Mouse (Mus musculus): ENCODE measurements around the gene Kcna5. TPM values are rescaled to one million over a fixed set of nuclear protein-coding genes. Genes with fewer than 3 reads are reported as not detected.

Kcna5 gene
- polyA plus RNA-seq, 1 experiment from 2014 or later: 3.1 TPM

DNA sequence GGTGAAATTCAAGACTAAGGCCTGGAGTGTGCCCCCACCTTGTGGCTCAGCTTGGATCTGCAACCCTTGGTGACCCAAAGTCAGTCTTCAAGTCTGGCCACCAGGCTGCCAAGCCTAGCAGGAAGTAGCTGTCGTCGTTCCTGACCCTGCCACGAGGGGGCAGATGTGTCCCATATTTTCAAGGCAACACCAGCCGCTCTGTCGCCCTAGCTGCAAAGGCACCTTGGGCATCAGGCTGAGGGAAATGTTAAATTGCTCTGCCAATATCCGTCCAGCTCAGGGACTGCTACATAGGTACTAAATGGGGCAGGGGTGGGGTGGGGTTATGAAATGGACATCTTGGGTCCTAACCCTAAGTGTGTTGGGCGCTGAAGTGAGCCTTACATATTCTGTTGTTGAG lies 28.7 kb upstream of the Kcna5 start:
- H3K36me3 ChIP-seq: no peaks in the 10 kb centered on the region
- H3K9ac ChIP-seq: no peak overlapping the region
- H3K9me3 ChIP-seq: no peaks in the 10 kb centered on the region
- no peak for ATAC-seq (ENCODE audit: borderline replicate concordance, extremely low read depth, low FRiP score, low TSS enrichment)
- no peak overlapping the region for H3K4me2 ChIP-seq
- no peaks in the 10 kb centered on the region; the same call in 1 of the 2 replicates for H3K4me1 ChIP-seq
- no peaks in the 10 kb centered on the region for H3K27me3 ChIP-seq
- no peak overlapping the region for H3K4me3 ChIP-seq
- H3K27ac ChIP-seq: no peak overlapping the region
- WGBS: 16% methylated on average over 7 of the region's 7 CpGs

DNA sequence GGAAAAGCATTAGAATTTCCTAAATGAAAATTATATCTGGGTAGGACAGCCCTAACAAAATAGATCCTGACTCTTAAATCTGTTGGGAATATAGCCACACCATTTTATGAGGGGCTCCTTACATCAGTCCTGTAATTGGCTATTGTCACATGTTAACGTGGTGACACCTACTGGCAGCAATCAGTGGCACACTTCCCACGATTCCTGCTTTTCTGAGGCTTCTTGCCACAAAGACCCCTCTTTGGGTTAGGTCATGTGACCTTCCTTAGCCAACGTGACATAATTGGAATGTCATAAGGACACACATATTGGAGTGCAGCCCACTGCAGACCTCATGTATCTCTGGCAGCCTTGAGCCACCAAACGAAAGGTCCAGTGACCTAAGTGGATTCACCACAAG lies 26.5 kb upstream of the Kcna5 start:
- H3K4me1 ChIP-seq: no peaks in the 10 kb centered on the region; the same call in 1 of the 2 replicates
- no peaks in the 10 kb centered on the region for H3K27me3 ChIP-seq
- 18% methylated on average over 4 of the region's 4 CpGs for WGBS

DNA sequence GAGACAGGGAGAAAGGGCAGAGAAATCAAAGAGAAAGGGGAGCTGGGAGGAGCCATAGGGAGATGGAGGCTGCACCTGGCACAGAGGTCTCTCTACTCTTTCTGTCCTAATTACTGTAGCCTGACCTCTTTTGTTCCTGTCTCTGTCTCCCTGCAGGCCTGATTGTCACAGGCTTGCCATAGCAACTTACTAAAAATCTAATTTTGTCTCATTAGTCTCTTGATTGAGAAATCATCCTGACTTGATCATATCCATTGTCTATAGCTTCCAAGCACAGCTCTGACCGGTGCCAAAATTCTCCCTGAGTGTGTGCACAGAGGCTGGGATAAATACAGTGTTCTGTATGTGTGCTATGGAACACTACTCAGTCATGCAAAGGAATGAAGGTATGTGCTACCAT lies 25.5 kb upstream of the Kcna5 start:
- Histone ChIP-seq H3K4me3 (no peak overlapping the region), H3K27me3 (no peaks in the 10 kb centered on the region), H3K4me1 (no peaks in the 10 kb centered on the region; the same call in 1 of the 2 replicates), H3K9me3 (no peaks in the 10 kb centered on the region), H3K9ac (no peak overlapping the region), H3K36me3 (no peaks in the 10 kb centered on the region), H3K27ac (no peak overlapping the region), H3K4me2 (no peak overlapping the region)
- no peak for ATAC-seq (ENCODE audit: borderline replicate concordance, extremely low read depth, low FRiP score, low TSS enrichment)
- WGBS: 87% methylated on average over 1 of the region's 1 CpGs

More for the DNA sequence above, 26.5 kb upstream of the Kcna5 start:
- H3K4me2 ChIP-seq: no peak overlapping the region
- H3K9ac ChIP-seq: no peak overlapping the region
- no peaks in the 10 kb centered on the region for H3K36me3 ChIP-seq
- H3K4me3 ChIP-seq: no peak overlapping the region
- ATAC-seq (ENCODE audit: borderline replicate concordance, extremely low read depth, low FRiP score, low TSS enrichment): no peak
- no peaks in the 10 kb centered on the region for H3K9me3 ChIP-seq
- no peak overlapping the region for H3K27ac ChIP-seq

DNA sequence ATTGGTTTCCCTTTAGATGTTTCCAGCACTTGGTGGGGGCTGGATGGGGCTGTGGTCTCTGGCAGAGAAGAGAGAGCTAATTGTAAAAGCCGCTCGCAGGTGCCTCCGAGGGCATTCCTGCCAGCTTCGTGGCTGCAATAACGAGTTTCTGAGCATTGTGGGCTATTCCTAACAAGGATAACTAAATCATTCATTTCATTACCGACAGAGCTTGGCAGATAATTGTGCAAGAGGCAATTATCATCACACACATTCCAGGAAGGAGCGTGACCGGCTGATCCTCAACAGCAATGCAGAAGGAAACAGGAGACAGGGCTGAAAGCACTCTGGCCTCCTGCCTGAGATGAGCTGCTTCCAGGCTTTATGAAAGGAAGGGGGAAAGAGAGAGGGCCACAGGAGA lies 24.8 kb upstream of the Kcna5 start:
- Histone ChIP-seq H3K36me3 (no peaks in the 10 kb centered on the region), H3K4me1 (no peaks in the 10 kb centered on the region; the same call in 1 of the 2 replicates), H3K9ac (no peak overlapping the region), H3K27ac (no peak overlapping the region), H3K27me3 (no peaks in the 10 kb centered on the region), H3K4me2 (no peak overlapping the region), H3K9me3 (no peaks in the 10 kb centered on the region), H3K4me3 (no peak overlapping the region)
- no peak; the same call in 1 of the 2 replicates for ATAC-seq (ENCODE audit: borderline replicate concordance, extremely low read depth, low FRiP score, low TSS enrichment)
- 38% methylated on average over 8 of the region's 8 CpGs for WGBS

DNA sequence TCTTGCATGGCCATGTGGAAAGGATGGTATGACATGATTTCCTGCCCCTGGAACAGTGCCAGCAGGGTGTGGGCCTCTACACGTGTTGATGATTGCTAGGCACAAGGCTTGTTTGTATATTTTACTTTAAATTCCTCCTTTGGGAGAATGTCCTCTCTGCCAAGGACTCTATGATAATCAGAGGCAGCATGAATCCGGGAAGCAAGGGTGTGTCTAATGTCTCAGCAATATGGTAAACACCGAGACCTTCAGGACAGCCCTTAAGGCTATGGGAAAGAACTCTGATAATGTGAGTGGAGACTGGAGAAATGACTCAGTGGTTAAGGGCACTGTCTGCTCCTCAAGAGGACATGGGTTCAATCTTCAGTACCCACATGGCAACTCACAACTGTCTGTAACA lies 23.1 kb upstream of the Kcna5 start:
- Histone ChIP-seq H3K36me3 (no peaks in the 10 kb centered on the region), H3K27me3 (peaks cover 6% of the 10 kb centered on the region; the same call in 1 of the 2 replicates), H3K4me3 (no peak overlapping the region), H3K4me1 (no peaks in the 10 kb centered on the region; the same call in 1 of the 2 replicates), H3K27ac (no peak overlapping the region), H3K4me2 (no peak overlapping the region), H3K9ac (no peak overlapping the region), H3K9me3 (no peaks in the 10 kb centered on the region)
- WGBS: 42% methylated on average over 3 of the region's 3 CpGs
- ATAC-seq (ENCODE audit: borderline replicate concordance, extremely low read depth, low FRiP score, low TSS enrichment): no peak

DNA sequence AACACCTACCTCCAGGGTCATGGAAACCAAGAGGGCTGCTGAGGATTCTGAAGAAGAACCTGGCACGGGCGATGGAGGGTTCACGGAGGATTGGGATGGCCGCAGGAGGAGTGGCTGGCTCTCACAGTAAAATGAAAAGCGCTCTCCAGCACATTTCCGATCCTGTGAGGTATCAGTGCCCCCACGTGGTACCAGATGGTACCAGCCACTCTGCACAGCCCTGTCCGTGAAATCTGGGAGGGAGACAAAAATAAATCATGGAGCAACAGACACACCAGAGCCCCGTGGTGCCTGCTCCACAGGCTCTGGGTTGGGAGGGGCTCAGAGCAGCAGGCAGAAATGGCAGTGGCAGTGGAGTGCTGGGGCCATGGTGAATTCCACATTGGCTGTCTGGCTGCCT lies 18.6 kb upstream of the Kcna5 start:
- ATAC-seq (ENCODE audit: borderline replicate concordance, extremely low read depth, low FRiP score, low TSS enrichment): no peak
- no peak overlapping the region for H3K27ac ChIP-seq
- no peak overlapping the region for H3K9ac ChIP-seq
- no peak overlapping the region for H3K4me2 ChIP-seq
- H3K36me3 ChIP-seq: no peaks in the 10 kb centered on the region
- H3K4me1 ChIP-seq: no peaks in the 10 kb centered on the region
- H3K27me3 ChIP-seq: peaks cover 12% of the 10 kb centered on the region; the same call in 1 of the 2 replicates
- WGBS: 27% methylated on average over 9 of the region's 9 CpGs
- no peaks in the 10 kb centered on the region for H3K9me3 ChIP-seq
- no peak overlapping the region for H3K4me3 ChIP-seq

DNA sequence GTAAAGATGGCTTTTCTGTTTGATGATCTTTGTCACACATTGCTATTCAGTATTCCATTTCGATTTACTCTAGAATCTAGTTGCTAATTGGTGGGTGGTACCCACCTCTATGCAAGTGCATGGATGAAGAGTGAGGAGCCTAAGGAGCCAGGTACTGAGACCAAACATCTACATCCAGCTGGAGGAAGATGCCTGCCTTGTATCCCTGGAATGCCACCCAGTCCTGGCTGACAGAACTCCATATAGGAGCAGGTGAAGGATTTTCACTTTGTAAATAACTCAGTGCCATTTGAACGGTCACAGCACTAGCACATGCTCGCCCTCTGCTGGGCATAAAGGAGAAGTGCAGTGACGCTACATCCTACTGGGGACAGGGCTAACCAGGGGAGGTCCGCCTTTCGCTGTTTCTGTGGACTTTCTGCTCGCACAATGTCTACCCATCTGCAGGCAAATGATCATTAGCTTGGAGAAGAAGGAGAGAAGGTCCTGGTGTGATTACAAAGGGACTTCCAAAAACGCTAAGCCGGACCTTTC lies 16.7 kb upstream of the Kcna5 start:
- Histone ChIP-seq H3K4me3 (no peak overlapping the region), H3K9ac (no peak overlapping the region), H3K27ac (no peak overlapping the region), H3K27me3 (peaks cover 12% of the 10 kb centered on the region; the same call in 1 of the 2 replicates), H3K36me3 (no peaks in the 10 kb centered on the region), H3K4me1 (no peaks in the 10 kb centered on the region), H3K4me2 (no peak overlapping the region), H3K9me3 (no peaks in the 10 kb centered on the region)
- 19% methylated on average over 9 of the region's 9 CpGs for WGBS
- no peak for ATAC-seq (ENCODE audit: borderline replicate concordance, extremely low read depth, low FRiP score, low TSS enrichment)

DNA sequence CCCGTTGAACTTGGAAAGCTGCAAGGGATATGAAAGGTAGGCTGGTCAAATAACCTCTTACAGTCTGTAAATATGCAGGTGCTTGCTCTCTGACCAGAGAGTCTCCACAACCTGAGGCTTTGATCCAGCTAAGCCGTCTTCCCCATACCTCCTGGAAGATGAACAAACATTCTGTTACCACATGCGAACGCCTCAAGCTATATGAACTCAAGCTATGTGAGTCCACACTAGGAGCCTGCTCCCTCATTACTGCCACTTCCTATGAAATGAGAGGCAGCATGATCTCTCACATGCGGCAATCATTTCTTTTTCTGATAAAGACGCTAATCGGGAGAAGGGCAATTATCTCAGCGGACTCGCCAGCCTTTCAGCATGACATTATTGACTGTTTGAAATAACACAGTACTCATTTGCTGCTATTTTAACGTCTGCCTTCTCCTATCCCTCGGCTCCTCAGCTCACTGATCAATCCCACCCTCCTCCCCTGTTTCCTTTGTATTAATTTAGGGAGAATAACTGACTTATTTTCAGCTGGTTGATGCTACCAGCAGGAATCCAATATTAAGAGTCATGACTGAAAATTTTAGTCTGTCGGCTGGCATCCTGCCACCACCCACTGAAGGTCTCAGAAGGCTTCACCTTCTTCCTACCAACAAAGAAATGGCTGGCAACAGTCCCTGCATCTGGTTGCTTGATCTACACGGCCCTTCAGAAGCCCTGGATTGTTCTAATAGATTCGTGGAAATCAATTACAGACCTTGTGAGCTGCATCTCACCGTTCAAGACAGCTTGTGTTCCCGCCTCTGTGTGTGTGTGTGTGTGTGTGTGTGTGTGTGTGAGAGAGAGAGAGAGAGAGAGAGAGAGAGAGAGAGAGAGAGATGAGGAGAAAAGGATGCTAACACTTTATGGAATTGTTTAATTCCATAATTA lies 9.2 kb upstream of the Kcna5 start:
- no peak overlapping the region for H3K9ac ChIP-seq
- no peak overlapping the region for H3K27ac ChIP-seq
- 54% methylated on average over 16 of the region's 16 CpGs for WGBS
- no peaks in the 10 kb centered on the region for H3K9me3 ChIP-seq
- no peaks in the 10 kb centered on the region for H3K36me3 ChIP-seq
- ATAC-seq (ENCODE audit: borderline replicate concordance, extremely low read depth, low FRiP score, low TSS enrichment): no peak
- no peaks in the 10 kb centered on the region for H3K4me1 ChIP-seq
- no peak overlapping the region for H3K4me2 ChIP-seq
- H3K27me3 ChIP-seq: no peaks in the 10 kb centered on the region
- no peak overlapping the region for H3K4me3 ChIP-seq

DNA sequence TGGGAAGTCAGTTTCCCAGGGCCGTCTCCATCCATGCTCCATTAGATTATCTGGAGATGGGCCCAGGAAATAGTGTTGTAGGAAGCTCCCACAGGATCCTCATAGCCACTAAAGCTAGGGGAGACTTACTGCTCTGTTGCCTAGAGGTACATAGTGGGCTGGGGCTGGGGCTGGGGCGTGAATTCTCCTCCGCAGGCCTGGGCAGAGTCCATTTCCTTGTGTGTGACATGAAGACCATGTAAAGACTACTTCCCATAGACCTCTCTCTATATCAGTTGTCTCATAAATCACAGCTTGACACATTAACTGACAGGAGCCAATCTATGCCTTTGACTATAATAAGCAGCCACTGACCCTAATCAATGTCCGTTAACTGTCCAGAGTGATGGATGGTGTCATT lies 7.5 kb upstream of the Kcna5 start:
- H3K4me3 ChIP-seq: no peak overlapping the region
- no peak for ATAC-seq (ENCODE audit: borderline replicate concordance, extremely low read depth, low FRiP score, low TSS enrichment)
- 87% methylated on average over 4 of the region's 4 CpGs for WGBS
- H3K9me3 ChIP-seq: no peaks in the 10 kb centered on the region
- H3K36me3 ChIP-seq: no peaks in the 10 kb centered on the region
- H3K4me1 ChIP-seq: no peaks in the 10 kb centered on the region
- no peak overlapping the region for H3K4me2 ChIP-seq
- no peaks in the 10 kb centered on the region for H3K27me3 ChIP-seq
- no peak overlapping the region for H3K9ac ChIP-seq
- no peak overlapping the region for H3K27ac ChIP-seq

DNA sequence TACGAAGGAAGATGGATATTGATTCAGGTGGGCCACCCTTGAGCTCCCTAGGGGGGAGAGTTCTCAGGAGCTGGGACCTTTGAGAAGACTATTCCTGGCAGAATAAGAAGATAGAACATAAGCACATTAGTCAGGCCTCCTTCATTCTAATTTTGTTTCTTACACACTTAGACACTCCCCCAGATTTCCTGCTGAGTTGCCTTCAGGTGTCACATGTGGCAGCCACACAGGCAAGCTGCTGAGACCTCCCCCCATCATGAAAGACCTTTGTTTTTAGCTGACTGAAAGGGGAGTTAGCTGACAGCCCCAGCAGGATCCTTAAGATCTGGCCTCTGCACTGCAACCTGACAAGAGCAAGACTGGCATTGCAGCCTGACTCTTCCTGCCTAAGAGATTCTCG lies 2.3 kb upstream of the Kcna5 start:
- no peak for ATAC-seq (ENCODE audit: borderline replicate concordance, extremely low read depth, low FRiP score, low TSS enrichment)
- Histone ChIP-seq H3K4me2 (no peak overlapping the region), H3K27me3 (peaks cover 15% of the 10 kb centered on the region), H3K4me1 (peaks cover 19% of the 10 kb centered on the region), H3K9ac (no peak overlapping the region), H3K27ac (no peak overlapping the region), H3K36me3 (no peaks in the 10 kb centered on the region), H3K9me3 (no peaks in the 10 kb centered on the region), H3K4me3 (no peak overlapping the region)
- WGBS: 37% methylated on average over 2 of the region's 2 CpGs

DNA sequence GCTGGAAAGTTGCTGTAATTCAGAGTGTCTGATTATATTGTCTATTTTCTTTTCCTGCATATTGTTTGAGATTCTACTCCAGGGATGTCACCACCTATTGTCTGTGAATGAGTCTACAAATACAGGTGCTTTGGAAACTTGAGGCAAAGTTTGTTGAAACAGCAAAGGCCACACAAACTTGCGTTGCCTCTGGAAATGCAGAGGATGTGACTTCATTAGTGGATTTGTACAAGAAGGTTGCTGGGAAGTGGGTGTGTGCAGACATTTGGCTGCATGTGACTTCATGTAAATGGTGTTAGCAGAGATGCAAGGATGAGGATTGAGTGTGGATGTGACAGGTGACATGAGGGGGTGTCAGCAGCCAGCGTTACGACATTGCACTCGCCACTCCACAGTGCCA lies 1.7 kb upstream of the Kcna5 start:
- no peaks in the 10 kb centered on the region for H3K9me3 ChIP-seq
- no peak overlapping the region for H3K4me3 ChIP-seq
- H3K4me2 ChIP-seq: no peak overlapping the region
- H3K36me3 ChIP-seq: no peaks in the 10 kb centered on the region
- peaks cover 15% of the 10 kb centered on the region for H3K27me3 ChIP-seq
- no peak overlapping the region for H3K9ac ChIP-seq
- ATAC-seq (ENCODE audit: borderline replicate concordance, extremely low read depth, low FRiP score, low TSS enrichment): no peak
- H3K27ac ChIP-seq: no peak overlapping the region
- 48% methylated on average over 4 of the region's 4 CpGs for WGBS
- peaks cover 19% of the 10 kb centered on the region for H3K4me1 ChIP-seq

DNA sequence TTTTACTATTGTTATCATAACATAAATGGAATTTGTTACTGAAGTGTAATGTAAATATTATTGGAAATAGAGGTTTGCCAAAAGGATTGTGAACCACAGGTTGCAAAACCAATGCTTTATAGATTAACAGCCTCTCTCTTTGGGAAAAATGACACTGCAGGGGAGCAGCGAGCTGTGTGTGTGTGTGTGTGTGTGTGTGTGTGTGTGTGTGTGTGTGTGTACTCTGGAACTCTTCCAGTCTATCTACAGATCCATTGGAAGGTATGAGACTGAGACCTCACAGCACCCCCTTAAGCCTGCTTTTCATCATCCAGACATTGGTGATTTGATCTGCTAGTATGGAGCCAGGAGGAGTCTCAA lies 679 bp upstream of the Kcna5 start:
- Histone ChIP-seq H3K4me1 (peaks cover 19% of the 10 kb centered on the region), H3K9me3 (no peaks in the 10 kb centered on the region), H3K27ac (no peak overlapping the region), H3K4me3 (no peak overlapping the region), H3K27me3 (peaks cover 15% of the 10 kb centered on the region), H3K4me2 (no peak overlapping the region), H3K9ac (no peak overlapping the region), H3K36me3 (no peaks in the 10 kb centered on the region)
- 10% methylated on average over 1 of the region's 1 CpGs for WGBS
- no peak for ATAC-seq (ENCODE audit: borderline replicate concordance, extremely low read depth, low FRiP score, low TSS enrichment)

Data from lung, embryonic 15.5 days (tissue).